Mouse (Mus musculus) heart, postnatal 10 days (tissue): Measurements from ENCODE around the gene Dmrt3. TPM values are rescaled to one million over a fixed set of nuclear protein-coding genes. Genes with fewer than 3 reads are reported as not detected.

Source experiments
- DNase-seq, 2 experiments: peaks; one replicate each; pipeline ENCODE4 v3.0.0; 2021
- intact Hi-C: fragments of 180-260 bp; cut with DNase I; formaldehyde crosslinking; loops from one replicate; pipeline ENCODE4 v1.15.1; 2025
- total RNA-seq, 2 experiments: library from RNA; stranded (reverse); gene quantifications; 2 replicates each; pipeline ENCODE4 v1.2.3; 2021

Gene Dmrt3
- total RNA-seq, 2 experiments from 2014 or later: not detected

DNA sequence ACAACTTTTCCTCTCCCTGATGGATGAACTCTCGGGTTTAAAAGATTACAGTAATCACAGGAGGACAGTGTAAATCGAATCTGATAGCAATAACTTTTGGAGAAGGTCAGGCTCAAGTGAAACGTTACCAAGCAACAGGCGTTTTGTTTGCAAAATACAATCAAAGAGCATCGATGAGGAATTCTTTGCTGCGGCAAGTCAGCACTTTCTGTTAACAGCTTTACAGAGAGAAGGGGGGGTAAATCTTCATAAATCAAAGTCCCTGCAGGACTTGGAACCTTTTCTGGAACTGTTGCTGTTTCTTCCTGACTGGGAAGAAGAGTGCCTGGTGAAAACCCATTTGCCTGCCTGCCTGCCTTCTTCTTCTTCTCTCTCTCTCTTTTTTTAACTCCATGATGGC, 5.8 kb downstream of the Dmrt3 start:
- no peak for DNase-seq
- intact Hi-C loops: no loop called here

DNA sequence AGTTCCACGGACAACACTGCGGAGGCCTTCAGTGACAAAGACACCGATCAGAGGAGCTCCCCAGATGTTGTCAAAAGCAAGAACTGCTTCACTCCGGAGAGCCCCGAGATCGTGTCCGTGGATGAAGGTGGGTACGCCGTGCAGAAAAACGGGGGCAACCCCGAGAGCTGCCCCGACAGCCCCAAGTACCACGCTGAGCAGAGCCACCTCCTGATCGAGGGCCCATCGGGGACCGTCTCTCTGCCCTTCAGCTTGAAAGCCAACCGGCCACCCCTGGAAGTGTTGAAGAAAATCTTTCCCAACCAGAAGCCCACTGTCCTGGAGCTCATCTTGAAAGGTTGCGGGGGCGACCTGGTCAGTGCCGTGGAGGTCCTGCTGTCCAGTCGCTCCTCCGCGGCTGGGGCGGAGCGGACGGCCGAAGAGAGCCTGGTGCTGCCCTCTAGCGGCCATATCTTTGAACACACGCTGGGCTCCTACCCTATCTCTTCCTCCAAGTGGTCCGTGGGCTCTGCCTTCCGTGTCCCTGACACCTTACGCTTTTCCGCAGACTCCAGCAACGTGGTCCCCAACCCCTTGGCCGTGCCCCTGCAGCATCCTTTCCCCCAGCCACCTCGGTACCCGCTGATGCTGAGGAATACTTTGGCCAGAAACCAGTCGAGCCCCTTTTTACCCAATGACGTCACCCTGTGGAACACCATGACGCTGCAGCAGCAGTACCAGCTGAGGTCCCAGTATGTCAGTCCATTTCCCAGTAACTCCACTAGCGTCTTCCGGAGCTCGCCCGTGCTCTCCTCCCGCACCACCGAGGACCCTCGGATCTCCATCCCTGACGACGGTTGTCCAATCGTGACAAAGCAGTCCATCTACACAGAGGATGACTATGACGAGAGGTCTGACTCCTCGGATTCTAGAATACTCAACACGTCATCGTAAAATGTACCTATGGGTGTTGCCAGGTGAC, 12.5 kb downstream of the Dmrt3 start:
- intact Hi-C loops: no loop called here
- peak; percentile 71 to 79 for DNase-seq

DNA sequence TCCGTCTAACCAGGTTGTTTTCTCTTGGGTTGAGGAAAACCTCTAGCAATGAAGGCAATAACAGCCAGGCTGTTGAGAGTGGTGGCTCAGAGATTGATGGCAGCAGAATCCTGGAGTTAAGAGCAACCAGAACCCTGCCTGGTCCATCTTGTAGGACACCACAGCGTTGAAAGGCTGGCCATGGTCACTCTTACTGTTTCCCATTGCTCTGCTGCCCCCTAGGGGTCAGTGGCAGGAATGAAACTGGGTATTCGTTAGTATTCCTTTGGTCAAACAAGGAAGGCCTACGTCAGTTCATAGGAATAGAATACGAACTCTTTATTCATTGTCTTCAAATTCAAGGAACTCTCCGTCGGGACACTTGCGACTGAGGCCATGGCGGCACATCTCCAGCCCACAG, 18.4 kb downstream of the Dmrt3 start:
- peak; percentile 67 to 85 for DNase-seq
- intact Hi-C loops: loop anchor here (1.0 to 5.0 kb wide), 3 partner anchors 83 to 671 kb away; no protein-coding TSS in a partner anchor

DNA sequence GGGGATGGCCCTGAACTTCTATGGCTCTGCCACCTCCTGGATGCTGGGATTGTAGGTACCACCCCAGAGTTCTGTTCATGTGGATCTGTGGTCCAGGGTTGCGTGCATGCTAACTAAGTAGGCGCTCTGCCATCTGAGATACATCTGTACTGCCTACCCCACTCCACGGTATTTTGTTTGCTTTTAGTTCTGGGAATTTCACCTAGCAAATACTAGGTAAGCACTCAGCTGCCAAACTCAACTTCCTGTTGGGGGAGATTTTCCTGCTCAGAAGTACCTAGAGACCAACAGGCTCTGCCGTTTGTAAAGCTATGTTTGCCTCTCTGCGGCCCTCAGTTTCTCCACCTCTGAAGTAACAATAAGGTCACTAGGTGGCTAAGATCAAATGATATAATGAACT, 25.0 kb downstream of the Dmrt3 start:
- DNase-seq: no peak
- intact Hi-C loops: loop anchor here (10.0 kb wide), 1 partner anchor 500 kb away; no protein-coding TSS in a partner anchor

DNA sequence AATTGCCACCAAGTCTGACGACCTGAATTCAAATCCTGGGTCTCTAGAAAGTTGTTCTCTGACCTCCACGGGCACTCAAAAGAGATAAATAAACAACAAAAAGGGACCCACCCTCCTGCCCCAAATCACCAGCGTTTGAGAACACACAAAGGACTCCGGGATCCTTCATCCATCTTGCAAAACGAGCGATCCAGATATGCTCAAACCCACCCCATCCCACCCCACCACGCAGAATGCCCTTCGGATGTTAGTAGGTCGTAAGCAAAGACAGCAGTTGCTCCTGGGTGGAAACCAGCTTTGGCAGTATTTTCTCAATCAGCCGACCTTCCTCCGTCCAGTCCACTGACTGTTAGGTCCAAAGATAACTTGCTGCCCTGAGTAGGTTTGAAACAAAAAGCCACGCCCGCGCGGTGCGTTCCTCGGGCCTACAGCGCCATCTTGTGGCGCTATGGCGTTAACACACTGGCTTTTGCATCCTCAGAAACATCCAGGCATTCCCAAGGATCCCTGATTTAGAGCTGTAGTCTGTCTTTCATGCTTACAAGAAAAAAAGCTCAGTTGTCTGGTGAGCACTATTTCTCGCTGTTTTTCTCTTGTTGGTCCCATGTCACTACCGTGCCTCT, 25.6 kb downstream of the Dmrt3 start:
- intact Hi-C loops: loop anchor here (1.0 to 10.0 kb wide), 2 partner anchors 90 to 501 kb away; no protein-coding TSS in a partner anchor
- peak; percentile 65 to 82 for DNase-seq

DNA sequence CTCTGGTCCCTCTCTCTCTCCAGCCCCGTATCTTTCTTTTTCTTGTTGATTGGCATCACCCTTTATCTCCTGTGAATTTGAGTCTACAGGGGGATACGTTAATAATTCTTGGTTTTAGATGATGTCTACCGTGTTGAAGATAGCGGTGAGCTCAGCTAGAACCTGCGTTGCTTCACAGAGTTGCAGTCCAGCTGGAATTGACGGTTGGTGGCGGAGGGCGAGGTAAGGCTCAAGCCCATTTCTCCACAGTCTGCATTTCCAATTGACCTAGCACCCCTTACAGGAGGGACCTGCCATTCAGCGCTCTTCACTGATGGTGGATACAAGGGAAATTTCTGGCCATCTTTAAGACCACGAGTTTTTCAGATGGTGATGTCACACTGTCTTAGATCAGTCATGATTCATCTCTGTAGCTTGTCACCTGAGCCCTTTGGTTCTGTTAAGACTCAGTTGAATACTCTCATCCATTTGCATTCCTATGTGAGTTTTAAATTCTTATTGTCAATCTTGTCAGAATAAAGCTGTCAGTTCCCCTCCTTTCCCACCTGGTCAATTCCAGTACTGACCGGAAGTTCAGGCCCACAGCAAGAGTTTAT, 28.8 kb downstream of the Dmrt3 start:
- intact Hi-C loops: loop anchor here (10.0 kb wide), 1 partner anchor 504 kb away; no protein-coding TSS in a partner anchor
- no peak for DNase-seq

DNA sequence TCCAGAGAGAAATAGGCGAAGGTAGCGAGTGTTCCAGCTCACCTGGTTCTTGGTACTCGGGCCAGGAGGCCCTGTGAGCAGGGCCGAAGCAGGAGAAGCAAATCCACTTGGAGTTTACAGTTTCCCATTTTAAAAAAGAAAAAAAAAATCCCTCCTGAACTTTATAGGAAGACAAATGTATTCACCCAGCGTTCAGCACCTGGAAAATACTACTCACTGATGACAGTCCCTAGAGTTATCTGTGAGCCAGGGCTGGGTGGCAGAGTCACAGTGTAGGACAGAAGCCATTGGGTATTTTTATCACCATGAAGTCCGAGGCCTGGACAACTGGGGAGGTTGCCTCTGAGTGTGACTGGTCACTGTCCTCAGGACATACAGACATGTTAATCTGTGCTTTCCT, 31.7 kb downstream of the Dmrt3 start:
- DNase-seq: no peak
- intact Hi-C loops: no loop called here

DNA sequence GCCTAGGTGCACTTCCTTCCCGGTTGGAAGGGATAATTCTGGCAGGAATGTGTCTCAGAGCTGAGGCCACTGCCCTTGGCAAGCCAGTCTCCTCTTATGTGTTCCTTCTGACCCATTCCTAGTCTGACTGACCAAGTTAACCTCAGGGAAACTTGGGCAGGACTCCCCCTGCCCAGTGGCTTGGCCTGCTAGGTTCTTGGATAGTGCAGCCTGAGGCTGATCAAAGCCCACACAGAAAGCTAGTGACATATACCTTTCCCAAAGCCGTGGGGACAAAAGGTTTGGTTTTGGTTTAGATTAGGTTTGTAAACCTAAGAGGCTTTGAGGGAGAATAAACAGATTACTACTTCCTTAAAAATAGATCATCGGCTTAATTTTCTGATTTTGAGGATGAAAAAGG, 37.0 kb downstream of the Dmrt3 start:
- intact Hi-C loops: no loop called here
- no peak for DNase-seq

DNA sequence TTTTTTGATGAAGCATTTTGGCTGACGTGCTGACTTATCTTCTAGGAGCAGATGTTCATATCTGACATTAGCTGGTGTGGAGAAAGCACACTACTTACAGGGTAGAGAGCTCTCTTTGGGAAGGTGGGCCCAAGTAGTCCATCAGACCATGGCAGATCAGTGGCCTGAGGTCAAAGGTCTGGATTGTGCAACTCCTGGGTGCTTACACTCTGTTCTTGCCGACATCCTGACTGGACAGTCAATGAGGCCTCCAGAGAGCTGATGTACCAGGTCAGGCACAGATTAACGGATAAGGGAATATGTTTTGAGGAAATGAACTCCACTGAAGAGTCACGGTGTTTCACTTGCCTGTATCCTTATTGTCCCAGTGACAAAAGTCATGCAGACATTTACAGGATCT, 38.6 kb downstream of the Dmrt3 start:
- intact Hi-C loops: no loop called here
- DNase-seq: no peak

DNA sequence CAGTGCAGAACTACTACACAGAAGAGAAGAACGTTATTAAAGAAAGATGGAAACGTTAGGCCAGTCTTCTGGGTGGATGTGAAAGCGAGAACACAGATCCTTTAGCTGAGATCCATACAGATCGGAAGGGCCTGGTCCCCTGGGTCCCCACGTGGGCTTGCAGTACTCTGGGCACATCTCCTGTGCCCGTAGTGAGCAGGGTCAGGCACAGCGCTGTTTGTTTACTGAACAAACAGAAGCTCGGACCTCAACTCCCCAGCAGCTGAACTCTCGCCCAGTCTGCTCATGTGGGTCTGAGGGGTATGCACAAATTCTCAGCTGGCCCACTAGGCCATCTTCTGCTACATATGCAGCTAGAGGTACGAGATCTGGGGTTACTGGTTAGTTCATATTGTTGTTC, 40.4 kb downstream of the Dmrt3 start:
- intact Hi-C loops: no loop called here
- no peak for DNase-seq

DNA sequence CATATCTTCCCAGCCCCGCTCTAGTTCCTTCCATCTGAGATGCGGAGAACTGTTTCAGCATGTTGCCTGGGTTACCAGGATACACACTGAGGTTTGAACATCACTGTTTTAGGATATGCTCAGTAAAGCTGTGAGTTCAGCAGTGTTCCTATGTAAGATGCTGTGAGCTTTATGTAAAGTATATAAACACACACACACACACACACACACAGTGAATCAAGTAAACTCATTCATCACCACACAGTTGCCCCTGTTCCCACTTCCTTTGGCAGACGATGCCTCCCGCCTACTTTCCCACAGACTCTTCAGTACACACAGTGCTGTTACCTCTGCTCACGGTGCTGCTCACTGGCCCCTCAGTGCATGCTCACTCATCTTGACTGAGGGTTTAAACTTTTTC, 42.5 kb downstream of the Dmrt3 start:
- no peak for DNase-seq
- intact Hi-C loops: no loop called here

DNA sequence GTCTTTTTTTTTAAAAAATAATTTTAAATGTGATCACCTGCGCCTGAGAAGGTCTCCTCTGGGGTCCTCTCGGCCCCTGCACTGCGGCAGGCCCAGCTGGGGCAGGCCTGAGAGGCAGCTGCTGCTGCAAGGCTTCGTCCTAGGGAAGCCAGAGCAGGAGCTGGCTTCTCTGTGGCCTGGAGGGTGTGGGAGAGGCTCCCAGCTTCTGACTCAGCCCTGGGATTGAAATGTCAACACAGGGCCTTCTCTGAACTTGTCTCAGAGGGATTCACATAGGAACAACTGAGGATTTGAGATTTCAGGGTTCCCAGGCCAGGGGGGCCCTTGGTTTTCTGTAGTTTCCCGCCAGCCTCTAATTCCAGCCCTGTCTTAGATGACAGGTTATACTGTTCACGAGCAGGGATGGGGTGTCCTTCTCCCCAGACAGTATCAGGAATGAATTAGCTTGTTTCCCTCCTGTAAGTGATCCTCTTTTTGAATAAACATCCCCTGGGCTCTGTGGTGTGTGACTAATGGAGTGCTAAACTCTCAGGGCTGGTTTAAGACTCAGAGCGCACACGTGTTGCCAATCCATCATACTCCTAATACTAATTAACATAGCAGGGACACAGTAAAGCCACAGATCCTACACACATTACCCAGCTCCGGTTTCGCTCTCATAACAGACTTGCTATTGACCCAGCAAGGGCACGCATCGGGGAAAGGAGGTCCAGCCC, 44.1 kb downstream of the Dmrt3 start:
- intact Hi-C loops: no loop called here
- no peak for DNase-seq

DNA sequence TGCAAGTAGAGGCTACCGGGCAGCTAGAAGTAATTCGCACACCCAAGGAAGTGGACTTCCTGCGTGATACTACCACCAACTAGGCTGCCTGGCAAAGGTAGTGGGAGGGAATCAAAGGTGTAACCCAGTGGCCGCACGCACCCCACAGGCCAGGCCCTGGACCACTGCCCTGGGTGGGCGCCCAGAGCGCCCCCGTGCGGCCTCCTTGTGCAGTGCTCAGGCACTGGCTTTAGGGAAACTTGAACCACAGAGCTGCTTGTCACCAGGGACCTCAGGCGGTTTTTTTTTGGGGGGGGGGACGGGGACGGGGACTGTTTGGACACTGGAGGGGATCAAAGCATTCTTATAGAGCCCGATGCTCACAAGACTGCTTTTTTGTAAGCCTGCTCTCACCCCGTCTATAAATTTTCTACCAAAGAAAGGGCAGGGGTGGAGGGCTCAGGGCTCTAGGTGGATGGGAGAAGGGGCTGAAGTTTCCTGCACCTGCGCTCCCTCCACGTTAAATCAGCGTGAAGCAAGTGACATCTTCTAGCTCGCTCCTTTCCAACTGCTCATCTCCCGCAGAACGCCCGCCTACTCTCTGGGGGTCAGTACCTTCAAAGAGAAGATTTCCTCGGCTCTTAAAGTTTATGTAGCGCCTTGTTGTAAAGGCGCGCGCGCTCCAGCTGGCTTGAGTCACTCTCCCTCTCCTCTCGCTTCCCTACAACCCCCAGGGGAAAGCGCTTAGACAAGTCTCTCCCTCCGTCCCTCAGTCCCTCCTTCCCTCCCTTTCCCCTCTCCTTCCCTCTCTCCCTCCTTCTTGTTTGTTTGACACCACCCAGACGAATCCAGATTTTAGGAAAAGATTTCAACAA, 55.6 kb downstream of the Dmrt3 start:
- intact Hi-C loops: no loop called here
- DNase-seq: no peak

DNA sequence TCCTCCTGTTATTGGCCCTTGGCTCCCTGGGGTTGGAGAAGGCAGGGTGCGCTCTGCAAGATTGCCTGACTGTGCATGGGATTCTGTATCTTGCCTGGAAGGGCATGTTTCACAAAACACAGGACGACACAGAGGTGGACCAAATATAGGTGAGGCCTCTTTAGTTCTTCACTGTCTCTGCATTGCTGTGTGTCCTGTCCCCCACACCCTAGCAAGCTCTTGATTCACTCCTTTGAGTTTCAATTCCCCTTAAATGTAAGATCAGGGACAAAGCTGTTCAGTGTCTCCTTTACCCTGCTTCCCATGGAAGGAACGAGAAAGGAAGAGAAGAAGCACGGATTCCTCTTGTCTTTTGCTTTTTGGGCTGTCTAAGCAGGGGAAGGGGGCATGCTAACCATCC, 57.7 kb downstream of the Dmrt3 start:
- intact Hi-C loops: no loop called here
- DNase-seq: no peak

DNA sequence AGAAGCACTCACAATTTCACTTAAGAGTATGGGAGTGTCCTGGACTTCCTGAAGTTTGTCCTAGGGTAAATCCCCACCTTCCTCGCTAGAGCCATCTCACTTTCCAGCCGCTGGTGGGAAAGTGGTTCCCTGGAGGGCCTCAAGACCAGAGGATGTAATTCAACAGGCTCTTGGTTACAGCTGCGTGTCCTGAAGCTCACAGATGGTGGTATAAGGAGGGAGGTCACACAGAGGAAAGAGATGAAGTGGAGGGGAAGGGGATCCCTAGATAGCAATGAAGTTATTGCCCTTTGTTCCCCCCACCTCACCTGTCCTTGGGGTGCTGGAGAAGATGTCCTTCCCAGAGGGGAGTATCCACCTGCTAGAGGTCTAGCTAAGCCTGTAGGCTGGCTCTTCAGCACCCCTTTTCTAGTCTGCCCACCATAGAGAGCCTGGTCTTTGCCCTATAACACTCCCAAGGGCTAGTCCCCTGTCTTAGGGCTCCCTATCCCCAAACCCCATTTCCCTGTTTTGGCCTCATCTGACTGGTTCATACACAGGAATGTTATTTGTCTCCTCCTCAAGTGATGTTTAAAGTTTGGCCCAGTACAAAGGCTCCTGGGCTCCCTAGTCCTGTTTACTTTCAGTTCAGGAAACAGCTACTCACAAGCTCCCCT, 59.6 kb downstream of the Dmrt3 start:
- DNase-seq: no peak
- intact Hi-C loops: loop anchor here (5.0 kb wide), 1 partner anchor 368 kb away; no protein-coding TSS in a partner anchor

DNA sequence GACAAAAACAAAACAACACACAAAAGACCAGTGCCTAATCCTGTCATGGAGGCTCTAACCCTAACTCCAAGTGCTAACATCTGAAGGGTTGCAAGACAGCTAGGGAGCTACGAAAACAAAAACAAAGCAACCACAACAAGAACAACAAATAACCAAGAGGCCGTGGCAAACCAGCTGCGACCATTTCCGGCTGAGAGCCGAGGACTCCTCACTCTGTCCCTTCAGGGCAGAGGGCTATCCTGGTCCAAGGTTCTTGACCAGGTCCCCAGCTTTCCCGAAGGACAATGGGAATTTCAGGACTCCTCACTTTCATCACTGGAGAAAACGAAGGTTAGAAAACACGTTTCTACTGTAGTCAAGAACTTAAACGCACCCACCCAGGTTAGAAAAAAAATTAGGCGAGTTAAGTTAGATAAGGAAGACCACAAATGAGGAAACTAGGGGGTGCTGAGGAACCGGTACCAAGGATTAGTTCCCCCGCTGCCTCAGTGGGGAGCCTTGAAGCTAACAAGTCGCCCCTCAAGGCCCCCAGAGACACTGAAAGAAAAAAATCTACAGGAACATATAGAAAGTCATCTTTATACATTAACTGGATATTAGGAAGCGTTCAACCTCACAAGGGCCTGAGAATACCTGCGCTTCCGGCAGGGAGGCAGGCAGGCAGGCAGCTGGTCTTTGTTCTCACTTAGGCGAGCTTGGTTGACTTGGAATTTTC, 60.6 kb downstream of the Dmrt3 start:
- peak in 1 of 2 experiments; percentile 8 for DNase-seq
- intact Hi-C loops: loop anchor here (5.0 kb wide), 1 partner anchor 367 kb away; no protein-coding TSS in a partner anchor

DNA sequence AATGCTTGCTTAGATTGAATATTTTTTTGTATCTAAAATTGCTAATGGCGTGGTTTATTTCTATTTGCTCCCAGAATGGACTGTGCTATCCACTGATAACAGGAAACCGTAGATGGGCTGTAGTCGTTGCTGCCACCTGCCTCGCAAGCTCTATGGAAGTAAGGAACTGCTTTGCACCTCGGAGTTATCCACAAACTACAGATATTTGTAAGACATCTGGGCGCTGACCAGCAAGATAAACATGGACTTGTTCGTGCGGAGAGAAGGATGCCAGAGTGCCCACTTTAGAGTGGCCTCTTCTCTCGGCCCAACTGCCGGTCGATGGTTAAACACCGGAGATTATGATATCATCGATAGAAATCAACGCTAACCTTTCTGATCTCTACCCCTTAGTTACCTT, 61.6 kb downstream of the Dmrt3 start:
- peak in 1 of 2 experiments; percentile 13 for DNase-seq
- intact Hi-C loops: loop anchor here (5.0 kb wide), 1 partner anchor 366 kb away; no protein-coding TSS in a partner anchor
